Mouse (Mus musculus) heart, adult 9 months (tissue): ENCODE results near the gene Tspan8.
"Not testable (repeated sequence)": the region's sequence is repeated elsewhere in the genome, so short reads cannot be mapped to it uniquely, and the experiment has no call there.

ENCODE experiments used
- DNase-seq, 2 experiments: peaks; one replicate each; pipeline ENCODE4 v3.0.0; 2022; ENCODE audit warnings: low spot score in 2 of 2

Tspan8 gene

GRCm38 (mm10) chr10:115816511-115816910, at the start of gene Tspan8:
TSS of gene Tspan8 (plus strand) at chr10:115816832.
- DNase-seq = no peak

- DNase-seq = no peak
These were observed 46.6 kb upstream of the Tspan8 start for GRCm38 (mm10) chr10:115770032-115770431.

DNA sequence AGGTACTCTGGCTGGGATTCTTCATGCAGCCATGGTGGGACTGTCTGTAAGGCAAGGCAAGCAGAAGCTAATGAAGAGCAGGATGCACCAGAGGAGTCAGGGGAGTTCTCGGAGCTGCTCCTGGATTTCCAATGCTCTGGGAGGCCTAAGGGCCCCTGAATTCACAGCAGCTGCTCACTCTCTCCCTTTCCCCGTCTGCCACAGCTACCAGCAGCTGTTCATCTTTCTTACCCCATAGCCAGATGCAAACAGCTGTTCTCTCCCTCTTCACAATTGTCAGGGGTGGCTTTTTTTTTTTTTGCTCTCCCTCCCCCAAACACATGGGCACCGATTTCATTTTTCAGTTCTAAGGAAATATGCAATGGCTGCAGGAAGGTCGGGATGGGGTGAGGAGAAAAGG, 42.2 kb upstream of the Tspan8 start:
- DNase-seq = peak; percentile 23 to 31

DNA sequence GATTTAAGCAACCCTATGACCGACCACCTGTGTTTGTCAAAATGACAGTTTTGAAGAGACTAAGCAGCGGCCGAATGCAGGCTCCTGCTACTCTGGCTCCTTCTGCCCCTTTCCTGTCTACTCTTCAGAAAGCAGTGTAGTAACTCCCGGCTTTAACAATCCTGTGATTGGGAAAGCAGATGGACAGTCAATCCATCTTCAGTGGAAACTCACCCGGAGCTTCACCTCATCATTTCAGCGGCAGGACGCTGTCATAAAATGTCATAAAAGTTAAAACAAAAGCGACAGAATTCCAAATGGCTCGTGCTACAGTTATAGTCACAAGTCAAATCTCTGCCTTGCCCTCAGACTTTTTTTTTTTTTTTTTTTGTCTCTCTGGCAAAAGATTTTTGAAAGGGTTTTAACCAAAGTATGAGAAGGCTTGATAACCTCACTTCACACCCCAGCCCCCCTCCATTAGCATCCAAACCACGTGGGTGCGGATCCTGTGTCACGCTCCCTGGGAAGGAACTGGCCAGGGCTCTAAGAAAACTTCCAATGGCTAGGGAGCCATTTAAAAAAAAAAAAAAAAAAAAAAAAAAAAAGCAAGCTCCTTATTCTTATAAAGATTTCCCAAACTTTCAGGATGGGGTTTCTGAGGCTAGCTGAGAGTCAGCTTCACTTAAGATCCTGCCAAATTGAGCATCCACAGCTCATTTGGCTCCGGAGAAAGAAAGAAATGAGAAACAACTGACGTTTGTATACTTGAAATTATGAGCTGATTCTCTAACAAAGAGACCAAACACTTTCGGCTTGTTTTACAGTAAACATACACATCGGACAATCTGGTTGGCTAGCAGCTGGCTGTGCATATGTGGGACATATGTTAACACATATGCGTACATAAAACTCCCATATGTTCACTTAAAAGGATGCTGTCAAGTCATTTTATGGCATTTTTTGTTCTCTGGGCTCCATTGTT, 40.4 kb upstream of the Tspan8 start:
- no peak for DNase-seq

- no peak for DNase-seq
These were observed 39.3 kb upstream of the Tspan8 start for GRCm38 (mm10) chr10:115777366-115777765.

GRCm38 (mm10) chr10:115778624-115779023, 38.0 kb upstream of the Tspan8 start:
- no peak for DNase-seq

DNA sequence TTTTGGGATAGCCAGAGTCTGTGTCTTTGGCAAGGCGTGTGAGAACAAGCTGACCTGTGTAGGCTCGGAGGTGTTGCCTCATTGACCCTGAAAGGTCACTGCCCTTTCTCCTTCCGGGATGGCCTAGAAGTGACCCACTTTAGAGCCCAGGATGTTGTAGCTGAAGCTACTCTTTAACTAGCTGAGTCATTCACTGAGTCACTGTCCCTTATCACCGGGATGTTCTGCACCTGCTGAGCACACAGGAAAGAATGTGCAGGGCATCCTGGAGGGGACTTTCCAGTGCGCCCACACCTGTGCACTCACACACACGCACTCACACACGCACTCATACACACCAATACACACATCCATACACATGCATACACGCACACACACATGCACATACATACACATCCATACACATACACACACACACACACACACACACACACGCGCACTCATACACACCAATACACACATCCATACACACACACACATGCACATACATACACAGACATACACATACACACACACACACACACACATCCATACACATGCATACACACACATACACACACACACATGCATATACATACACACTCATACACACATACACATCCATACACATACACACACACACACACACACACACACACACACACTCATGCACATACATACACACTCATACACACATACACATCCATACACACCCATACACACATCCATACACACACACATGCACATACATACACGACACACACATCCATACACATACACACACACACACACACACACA, 36.2 kb upstream of the Tspan8 start:
- no peak for DNase-seq

GRCm38 (mm10) chr10:115783232-115783631, 33.4 kb upstream of the Tspan8 start:
- no peak for DNase-seq

- DNase-seq = no peak
These were observed 25.8 kb upstream of the Tspan8 start for GRCm38 (mm10) chr10:115790788-115791187.

DNA sequence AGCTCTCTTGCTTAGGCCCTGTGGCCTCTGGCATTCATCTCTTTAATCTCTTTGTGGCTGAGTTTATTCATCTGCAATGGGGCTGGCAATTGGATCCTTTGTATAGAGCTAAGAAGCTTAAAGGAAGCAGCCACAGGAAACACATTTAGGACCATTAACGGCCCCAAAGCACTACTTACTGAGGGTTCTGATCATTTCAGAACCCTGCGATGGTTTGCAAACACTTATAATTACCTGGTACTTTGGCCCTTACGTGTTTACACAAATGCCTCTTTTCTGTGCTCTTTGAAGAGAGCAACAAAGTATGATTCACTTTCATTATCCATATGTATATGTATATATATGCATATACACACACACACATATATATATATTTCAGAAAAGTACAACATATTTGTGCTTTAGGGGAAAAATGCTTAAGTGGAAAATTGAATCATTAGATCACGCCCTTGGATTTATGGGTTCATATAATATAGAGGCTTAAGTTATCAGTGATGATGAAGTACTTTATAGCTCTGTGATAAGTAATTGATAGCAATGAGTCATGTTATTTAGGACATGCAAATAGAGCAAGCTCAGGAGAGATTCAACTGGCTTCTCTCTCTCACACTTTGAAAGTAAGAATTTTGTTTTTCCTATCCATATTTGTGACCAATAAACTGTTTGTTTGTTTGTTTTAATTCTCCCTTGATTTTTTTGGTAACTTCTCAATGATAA, 20.4 kb upstream of the Tspan8 start:
- DNase-seq = no peak

- no peak for DNase-seq
These were observed 15.2 kb upstream of the Tspan8 start for GRCm38 (mm10) chr10:115801464-115801863.

DNA sequence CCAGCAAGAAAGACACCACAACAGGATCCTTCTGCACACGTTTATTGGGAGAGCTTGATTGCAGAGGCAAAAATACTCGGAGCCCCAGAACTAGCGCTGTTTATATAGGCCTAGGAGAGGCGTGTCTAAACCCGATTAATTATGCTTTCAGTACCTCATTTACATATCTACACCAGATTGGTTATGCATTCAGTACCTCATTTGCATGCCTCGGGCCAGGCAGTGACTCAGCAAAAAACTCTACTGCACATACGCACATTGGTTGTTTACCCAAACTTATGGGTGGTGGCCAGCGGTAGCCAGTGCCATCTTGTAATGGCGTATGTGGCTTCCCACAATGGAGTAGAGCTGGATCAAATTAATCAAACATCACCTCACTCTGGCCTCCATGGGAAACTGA, 13.6 kb upstream of the Tspan8 start:
- DNase-seq = not testable (repeated sequence)

DNA sequence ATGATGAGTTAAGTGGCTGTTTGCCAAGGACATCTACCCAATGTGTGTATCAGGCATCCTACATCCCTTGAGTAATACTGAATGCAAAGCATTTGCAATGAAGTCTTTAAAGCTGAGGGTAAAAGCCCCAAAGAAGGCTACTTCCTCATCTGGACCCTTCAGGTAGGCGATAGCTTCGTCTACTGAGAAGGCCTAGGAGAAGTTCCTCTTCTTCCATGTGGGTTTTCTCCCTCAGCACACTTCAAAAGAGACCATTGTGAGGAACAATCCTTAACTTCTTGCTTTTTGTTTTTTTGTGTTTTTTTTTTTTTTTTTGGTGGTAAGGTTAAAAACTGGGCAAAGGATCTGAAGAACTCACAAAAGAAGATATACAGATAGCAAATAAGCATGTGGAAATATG, 12.9 kb upstream of the Tspan8 start:
- no peak for DNase-seq

DNA sequence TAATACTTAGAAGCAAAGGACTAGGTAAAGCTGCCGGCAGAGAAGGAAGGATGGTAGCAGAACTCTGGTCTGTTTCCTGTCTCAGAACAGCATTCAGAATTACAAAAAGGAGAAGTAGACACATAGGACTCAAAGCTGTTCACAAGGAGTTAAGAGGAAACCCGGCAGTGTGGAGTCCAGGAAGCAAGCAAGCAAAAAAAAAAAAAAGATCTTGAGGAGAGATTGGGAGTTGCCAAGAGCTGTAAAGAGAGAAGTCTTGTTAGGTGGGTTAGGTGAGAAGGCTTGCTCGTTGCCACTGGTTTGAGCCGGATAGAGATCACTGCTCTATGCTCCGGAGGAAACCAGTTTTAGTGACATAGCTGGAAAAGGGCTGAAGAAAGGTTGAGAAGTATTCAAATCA, 10.6 kb upstream of the Tspan8 start:
- DNase-seq = no peak

DNA sequence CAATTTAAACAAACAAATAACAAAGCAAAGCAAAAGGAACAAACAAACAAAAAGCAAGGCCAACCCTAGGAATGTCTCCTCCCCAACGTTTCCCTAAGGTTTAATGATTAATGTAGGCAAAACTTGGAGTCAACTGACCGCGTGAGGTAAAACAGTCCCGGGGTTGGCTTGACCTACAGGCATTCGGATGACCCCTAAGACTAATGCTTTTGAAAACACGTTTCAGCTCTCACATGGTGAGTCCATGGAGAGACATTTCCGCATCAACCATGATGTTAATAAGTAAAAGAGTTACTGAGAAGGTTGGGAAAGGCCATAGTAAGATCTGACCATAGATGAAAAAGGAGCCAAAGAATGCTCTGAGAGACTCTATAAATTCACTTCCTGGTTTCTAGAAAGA, 7.5 kb upstream of the Tspan8 start:
- DNase-seq = no peak

DNA sequence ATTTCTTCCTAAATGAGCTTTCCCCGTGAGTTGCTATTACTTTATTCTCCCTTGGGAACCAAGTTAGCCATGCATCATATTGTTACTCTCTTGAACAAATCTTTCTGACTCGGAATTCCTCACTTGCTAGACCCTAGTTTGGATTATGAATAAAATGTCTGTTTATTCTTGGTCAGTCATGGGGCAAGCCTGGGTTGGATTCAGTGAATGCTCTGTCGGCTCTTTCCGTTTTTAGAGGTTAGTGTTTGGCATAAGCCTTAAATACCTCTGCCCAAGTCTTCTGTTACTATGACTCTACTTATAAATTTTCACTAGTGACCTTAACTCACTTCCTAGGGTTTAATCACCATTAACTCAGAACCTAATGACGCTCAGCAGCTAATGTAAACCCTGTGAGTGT, 5.1 kb upstream of the Tspan8 start:
- DNase-seq = no peak

GRCm38 (mm10) chr10:115814878-115815277, 1.8 kb upstream of the Tspan8 start:
- no peak for DNase-seq

DNA sequence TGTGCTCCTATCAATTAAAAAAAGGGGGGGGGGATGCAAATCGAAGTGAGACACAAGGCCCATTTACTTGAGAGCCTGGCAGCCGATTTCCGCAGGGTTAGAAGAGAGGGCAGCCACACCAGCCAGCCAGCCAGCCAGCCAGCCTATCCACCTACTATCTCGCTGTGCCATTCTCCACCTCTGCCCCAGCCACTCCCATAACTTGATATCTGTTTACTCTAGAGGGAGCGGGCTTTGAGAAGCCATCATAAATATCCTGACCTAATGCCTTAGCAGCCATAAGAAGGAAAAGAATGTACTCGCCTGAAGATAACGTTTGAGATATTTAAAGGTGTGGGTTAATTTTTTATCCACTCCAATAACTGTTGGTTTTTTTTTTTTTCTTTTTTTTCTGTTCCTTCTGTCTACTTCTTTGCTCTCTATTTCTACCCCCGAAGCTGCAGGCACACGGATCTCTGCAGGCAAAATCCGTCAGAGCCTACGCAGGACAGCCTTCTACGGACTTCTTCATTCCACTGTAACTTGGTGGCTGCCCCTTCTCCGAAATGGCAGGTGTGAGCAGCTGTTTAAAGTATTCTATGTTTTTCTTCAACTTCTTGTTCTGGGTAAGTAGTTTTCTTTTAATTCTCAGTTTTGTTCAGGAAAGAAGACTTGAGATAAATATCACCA, 558 bp downstream of the Tspan8 start:
- DNase-seq = no peak

DNA sequence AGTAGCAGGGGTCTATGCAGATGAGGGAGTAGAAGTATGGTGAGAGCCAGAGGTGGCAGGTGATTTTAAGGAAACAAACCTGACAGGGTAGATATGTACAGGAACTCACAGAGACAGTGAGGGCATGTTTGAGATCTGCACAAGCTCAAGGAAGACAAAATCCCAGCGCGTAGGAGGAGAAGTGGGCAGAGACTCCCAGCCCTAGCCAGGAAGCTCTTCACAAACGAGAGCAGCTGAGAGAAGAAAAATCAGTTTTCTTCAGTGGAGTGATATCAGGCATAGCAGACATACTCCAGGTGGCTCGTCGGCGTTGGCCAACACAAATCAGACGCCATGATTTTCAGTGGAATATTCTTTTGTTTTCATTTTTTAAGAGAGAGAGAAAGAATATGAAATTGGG, 8.7 kb downstream of the Tspan8 start:
- DNase-seq = no peak

DNA sequence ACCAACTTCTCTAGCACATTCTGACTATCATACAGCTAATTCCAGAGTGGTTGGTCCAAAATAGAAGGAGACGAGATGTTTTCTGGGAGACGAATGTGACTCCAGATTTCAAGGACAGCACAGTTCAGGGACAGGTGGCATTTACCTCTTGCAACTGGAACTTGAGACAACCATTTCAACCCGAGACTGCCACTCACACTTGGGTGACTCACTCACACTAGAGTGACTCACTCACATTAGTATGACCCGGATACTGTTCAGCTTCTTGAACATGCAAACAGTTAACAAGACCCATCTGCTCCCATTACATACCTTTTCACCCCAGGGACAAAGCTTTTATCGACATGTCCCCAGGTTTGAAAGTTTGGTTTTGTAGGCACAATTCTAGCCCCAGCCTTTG, 12.2 kb downstream of the Tspan8 start:
- no peak for DNase-seq

- no peak for DNase-seq
These were observed 13.1 kb downstream of the Tspan8 start for GRCm38 (mm10) chr10:115829696-115830095.

DNA sequence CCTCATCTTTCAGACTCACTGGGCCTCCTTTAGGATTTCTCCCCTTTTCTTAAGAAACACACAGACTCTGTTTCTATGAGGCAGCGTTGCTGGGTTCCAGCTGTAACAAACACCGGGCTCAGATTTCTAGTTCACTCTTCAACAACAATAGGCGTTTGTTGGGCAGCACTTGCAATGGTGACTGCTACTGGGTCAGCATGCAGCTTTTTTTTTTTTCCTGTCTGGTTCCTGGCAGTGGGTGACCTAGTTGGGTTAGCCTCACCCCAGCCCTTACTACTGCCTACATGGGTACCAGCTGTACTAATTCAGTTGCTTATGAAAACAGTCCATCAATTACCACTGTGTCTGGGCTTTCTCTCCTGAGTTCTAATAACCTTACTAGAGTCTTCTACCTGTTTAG, 14.1 kb downstream of the Tspan8 start:
- DNase-seq = no peak
